Mouse (Mus musculus) heart, embryonic 12.5 days (tissue): ENCODE data around the gene Fam171a2. TPM values are rescaled to one million over a fixed set of nuclear protein-coding genes. Genes with fewer than 3 reads are reported as not detected.
"Not testable (repeated sequence)": the region's sequence is repeated elsewhere in the genome, so short reads cannot be mapped to it uniquely, and the experiment has no call there.

Source experiments
- ATAC-seq: fragments of 200-750 bp; cut with Nextera tagmentation; 2 replicates; pipeline ENCODE4 v1.8.0; 2017; ENCODE audit warnings: moderate TSS enrichment, moderate library complexity; ENCODE audit not compliant: insufficient number of reproducible peaks, low FRiP score
- H3K27ac ChIP-seq: fragments of 300-500 bp; sonication (generic); 2 replicates; pipeline ENCODE4 v1.5.1; 2016; ENCODE audit warnings: mild to moderate bottlenecking, moderate library complexity; ENCODE audit not compliant: poor library complexity, severe bottlenecking
- H3K27me3 ChIP-seq: fragments of 300-500 bp; sonication (generic); replicated peaks from 2 replicates; pipeline ENCODE4 v1.6.1; 2016; ENCODE audit warnings: mild to moderate bottlenecking, moderate library complexity
- H3K36me3 ChIP-seq: fragments of 300-500 bp; sonication (generic); 2 replicates; pipeline ENCODE4 v1.6.1; 2016; ENCODE audit warnings: mild to moderate bottlenecking, moderate library complexity
- H3K4me1 ChIP-seq: fragments of 300-500 bp; sonication (generic); replicated peaks from 2 replicates; pipeline ENCODE4 v1.6.1; 2016; ENCODE audit warnings: mild to moderate bottlenecking
- H3K4me2 ChIP-seq: fragments of 300-500 bp; sonication (generic); 2 replicates; pipeline ENCODE4 v1.6.1; 2016; ENCODE audit warnings: mild to moderate bottlenecking, moderate library complexity
- H3K4me3 ChIP-seq: fragments of 300-500 bp; sonication (generic); 2 replicates; pipeline ENCODE4 v1.5.1; 2016; ENCODE audit warnings: mild to moderate bottlenecking
- H3K9ac ChIP-seq: fragments of 300-500 bp; sonication (generic); 2 replicates; pipeline ENCODE4 v1.6.1; 2016; ENCODE audit warnings: mild to moderate bottlenecking, moderate library complexity
- H3K9me3 ChIP-seq: fragments of 300-500 bp; sonication (generic); replicated peaks from 2 replicates; pipeline ENCODE4 v1.6.1; 2016; ENCODE audit warnings: mild to moderate bottlenecking, moderate library complexity
- WGBS: fragments of 180-500 bp; shearing (Covaris S2); methylation state at CpG from one replicate; pipeline ENCODE4 v1.1.7; 2016; 5-methylcytosine and 5-hydroxymethylcytosine counted together
- polyA plus RNA-seq: library from polyadenylated mRNA; unstranded; fragments of >200 nt; fragmentation: Nextera tagmentation; extraction: Ambion mirVana; gene quantifications from 2 replicates; pipeline ENCODE4 v1.2.1, GENCODE M21; 2016

Fam171a2 gene
- polyA plus RNA-seq, 1 experiment from 2014 or later: 4.5 TPM

DNA sequence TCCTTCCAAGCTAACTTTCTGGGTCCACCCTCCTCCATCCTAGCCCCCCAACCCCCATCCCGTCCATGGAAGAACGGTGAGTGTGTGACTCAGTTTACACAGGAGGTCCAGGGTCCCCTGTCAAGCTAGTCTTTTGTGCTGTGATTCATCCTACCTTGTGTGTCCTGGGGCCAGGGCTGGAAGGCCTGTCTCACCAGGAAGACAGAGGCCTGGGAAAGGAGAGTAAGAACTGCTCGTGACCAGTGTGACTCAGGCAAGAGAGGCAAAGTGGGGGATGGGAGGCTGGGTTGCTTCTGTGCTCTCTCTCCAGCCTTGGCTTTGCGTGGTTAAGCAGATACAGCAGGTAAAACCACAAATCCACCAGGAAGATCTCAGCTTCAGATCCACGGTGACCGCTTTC is 22.8 kb downstream of the Fam171a2 start:
- no peak overlapping the region for H3K27ac ChIP-seq
- ATAC-seq: no peak
- 71% methylated on average over 6 of the region's 6 CpGs for WGBS
- no peaks in the 10 kb centered on the region for H3K36me3 ChIP-seq
- H3K27me3 ChIP-seq: no peaks in the 10 kb centered on the region
- peaks cover 5% of the 10 kb centered on the region for H3K4me1 ChIP-seq
- no peaks in the 10 kb centered on the region for H3K9me3 ChIP-seq
- H3K4me3 ChIP-seq: no peak overlapping the region
- no peak overlapping the region for H3K4me2 ChIP-seq
- H3K9ac ChIP-seq: no peak overlapping the region

DNA sequence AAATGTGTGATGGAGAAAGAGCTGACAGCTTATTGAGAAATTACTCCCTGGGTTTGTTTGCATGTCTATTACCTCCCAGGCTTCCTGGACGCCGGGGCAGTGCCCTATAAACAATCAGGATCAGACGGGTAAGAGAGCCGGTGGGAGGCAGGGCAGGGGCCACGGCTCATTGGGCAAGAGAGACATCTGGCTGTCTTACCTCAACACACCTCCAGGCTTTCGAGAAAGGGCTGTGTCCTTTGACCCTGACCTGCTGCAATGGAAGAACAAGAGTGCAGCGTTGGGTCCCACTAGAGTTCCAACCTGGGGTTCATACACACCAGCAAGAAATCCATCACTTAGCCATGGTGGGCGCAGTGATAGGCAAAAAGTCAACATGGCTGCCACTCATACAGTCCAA is 25.9 kb downstream of the Fam171a2 start:
- H3K9me3 ChIP-seq: no peaks in the 10 kb centered on the region
- H3K27ac ChIP-seq: no peak overlapping the region
- no peak overlapping the region for H3K4me2 ChIP-seq
- ATAC-seq: no peak
- H3K4me3 ChIP-seq: no peak overlapping the region
- 68% methylated on average over 8 of the region's 8 CpGs for WGBS
- H3K9ac ChIP-seq: no peak overlapping the region
- H3K27me3 ChIP-seq: no peaks in the 10 kb centered on the region
- H3K4me1 ChIP-seq: no peaks in the 10 kb centered on the region
- no peaks in the 10 kb centered on the region for H3K36me3 ChIP-seq

DNA sequence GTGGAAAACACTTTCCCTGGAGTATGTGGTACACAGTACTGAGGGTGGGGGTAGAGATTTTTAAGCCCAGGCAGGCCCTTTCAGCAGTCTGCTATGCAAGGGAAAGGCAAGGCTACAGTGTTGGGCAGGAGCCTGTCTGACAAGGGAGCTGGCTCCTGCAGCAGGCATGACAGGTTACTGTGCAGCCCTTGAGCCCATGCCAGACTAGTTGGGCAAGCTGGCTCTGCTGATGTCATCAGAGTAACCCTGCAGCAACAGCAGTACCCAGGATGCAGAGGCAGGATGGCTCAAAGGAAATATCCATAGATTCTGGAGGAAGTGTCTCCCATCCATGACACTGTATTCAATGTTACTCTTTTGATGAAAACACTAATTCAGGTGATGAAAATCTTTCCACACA is 28.6 kb downstream of the Fam171a2 start:
- no peak for ATAC-seq
- Histone ChIP-seq H3K9me3 (no peaks in the 10 kb centered on the region), H3K9ac (no peak overlapping the region), H3K4me3 (no peak overlapping the region), H3K4me1 (no peaks in the 10 kb centered on the region), H3K36me3 (no peaks in the 10 kb centered on the region), H3K4me2 (no peak overlapping the region), H3K27me3 (no peaks in the 10 kb centered on the region), H3K27ac (no peak overlapping the region)

DNA sequence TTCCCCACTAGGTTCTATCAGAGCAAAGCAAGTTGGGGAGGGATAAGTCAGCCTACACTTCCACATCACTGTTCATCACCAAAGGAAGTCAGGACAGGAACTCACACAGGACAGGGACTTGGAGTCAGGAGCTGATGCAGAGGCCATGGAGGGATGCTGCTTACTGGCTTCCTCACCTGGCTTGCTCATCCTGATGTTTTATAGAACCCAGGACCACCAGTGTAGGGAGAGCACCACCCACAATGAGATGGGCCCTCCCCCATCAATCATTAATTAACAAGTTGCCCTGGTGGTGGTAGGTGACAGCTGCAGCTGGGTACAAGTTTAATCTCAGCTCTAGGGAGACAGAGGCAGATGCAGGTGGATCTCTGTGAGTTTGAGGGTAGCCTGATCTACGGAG is 30.3 kb downstream of the Fam171a2 start:
- no peaks in the 10 kb centered on the region for H3K9me3 ChIP-seq
- H3K9ac ChIP-seq: no peak overlapping the region
- no peak overlapping the region for H3K27ac ChIP-seq
- H3K4me2 ChIP-seq: no peak overlapping the region
- ATAC-seq: no peak
- no peaks in the 10 kb centered on the region for H3K36me3 ChIP-seq
- WGBS: 70% methylated on average over 1 of the region's 1 CpGs
- no peak overlapping the region for H3K4me3 ChIP-seq
- H3K27me3 ChIP-seq: no peaks in the 10 kb centered on the region
- H3K4me1 ChIP-seq: no peaks in the 10 kb centered on the region

DNA sequence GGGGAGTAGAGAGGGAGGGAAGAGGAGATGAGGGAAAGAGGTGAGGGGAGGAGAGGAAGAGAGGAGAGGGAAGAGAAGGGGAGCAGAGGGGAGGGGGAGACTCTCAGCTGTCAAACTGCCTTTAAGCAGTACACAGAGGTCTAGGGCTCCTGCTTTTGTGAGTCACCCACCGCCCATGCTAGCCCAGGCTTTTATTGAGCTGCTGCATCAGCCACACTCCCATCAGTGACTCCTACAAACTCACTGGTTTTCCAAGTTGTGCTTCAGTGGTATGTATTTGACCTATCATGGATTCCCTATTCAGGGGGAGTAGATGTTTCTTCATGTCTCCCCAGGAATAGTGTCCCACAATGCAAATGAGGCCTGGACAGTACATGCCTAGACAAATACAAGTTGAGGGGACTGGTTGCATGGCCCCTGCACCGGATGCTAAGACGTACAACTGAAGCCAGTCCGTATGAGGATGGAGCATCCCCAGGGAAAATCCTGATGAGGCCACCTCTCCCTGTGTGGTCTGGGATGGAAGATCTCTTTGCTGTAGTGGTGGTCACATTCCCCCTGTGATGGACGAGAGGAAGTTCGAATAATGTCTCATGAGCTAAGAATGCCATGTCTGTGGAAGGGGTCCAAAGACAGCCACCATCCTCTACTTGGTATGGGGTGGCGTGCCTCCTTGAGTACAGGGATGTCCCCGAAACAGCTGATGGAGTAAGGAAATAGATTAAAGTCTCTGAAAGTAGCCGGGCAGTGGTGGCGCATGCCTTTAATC is 32.3 kb downstream of the Fam171a2 start:
- Histone ChIP-seq H3K36me3 (no peaks in the 10 kb centered on the region), H3K27me3 (no peaks in the 10 kb centered on the region), H3K4me1 (peaks cover 8% of the 10 kb centered on the region; the same call in 1 of the 2 replicates), H3K9ac (no peak overlapping the region), H3K4me3 (no peak overlapping the region), H3K4me2 (no peak overlapping the region), H3K27ac (no peak overlapping the region), H3K9me3 (no peaks in the 10 kb centered on the region)
- no peak for ATAC-seq
- WGBS: 72% methylated on average over 10 of the region's 10 CpGs

DNA sequence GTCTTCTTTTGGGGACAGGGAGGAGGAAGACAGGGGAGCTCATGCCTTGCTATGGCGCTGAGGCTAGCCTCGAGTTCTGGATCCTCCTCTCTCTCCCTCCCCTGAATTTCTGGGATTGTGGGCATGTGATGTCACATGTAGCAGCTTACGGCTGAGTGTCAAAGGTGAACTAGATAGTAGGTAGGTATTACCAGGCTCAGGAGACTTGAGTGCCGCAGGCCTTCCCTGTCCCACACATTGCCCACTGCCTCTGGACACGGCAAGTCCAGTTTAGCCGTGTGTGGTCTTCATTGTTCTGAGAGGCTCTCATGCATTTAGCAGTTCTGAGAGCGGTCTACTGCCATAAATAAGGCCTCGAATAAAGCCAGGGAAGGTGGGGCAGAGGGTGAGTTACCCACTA is 34.4 kb downstream of the Fam171a2 start:
- Histone ChIP-seq H3K4me3 (no peak overlapping the region), H3K4me2 (no peak overlapping the region), H3K4me1 (peaks cover 15% of the 10 kb centered on the region), H3K9me3 (no peaks in the 10 kb centered on the region), H3K27me3 (no peaks in the 10 kb centered on the region), H3K27ac (no peak overlapping the region), H3K36me3 (no peaks in the 10 kb centered on the region), H3K9ac (no peak overlapping the region; the same call in 1 of the 2 replicates)
- 71% methylated on average over 8 of the region's 8 CpGs for WGBS
- no peak for ATAC-seq

DNA sequence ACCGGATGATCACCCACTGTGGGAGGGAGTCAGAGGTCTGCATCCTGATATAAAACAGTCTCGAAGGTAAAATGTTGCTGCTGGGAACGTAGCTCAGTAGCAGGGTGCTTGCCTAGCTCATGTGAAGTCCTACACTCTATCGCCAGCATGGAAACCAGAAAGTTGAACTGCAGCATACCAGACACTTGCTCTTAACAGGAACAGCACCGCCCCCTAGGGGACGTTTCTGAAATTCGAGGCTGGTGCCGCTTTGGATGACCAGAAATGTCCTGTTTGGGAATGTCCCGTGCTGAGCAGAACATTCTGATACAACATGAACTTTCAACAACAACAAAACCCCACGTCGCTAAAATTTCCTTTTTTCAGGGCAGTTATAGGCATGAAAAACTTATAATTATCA is 35.8 kb downstream of the Fam171a2 start:
- 8% methylated on average over 11 of the region's 11 CpGs for WGBS
- no peak for ATAC-seq
- no peak overlapping the region for H3K27ac ChIP-seq
- H3K9ac ChIP-seq: no peak overlapping the region
- 0 out of 2 replicates have a peak overlapping the region, but pooled peaks have one; percentile 18 for H3K4me2 ChIP-seq
- no peaks in the 10 kb centered on the region for H3K9me3 ChIP-seq
- peaks cover 15% of the 10 kb centered on the region for H3K4me1 ChIP-seq
- no peaks in the 10 kb centered on the region for H3K27me3 ChIP-seq
- no peaks in the 10 kb centered on the region for H3K36me3 ChIP-seq
- no peak overlapping the region for H3K4me3 ChIP-seq

DNA sequence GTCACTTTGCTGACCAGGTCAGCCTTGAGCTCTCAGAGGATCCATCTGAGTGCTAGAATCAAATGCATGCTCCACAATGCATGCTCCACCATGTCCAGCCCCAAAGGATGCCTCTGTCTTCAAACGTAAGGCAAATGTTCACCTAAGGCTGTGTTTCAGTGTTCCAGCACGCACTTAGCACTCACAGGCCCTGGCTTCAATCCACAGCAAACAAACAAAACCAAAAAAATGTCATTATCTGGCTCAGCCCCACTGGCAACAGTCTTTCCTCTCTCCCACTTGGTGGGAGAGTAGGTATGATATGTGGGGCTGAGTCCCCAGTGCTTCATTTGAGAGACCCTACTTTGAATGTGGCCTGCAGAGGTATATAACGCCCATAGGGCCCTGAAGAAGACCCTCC is 36.4 kb downstream of the Fam171a2 start:
- peaks cover 20% of the 10 kb centered on the region for H3K4me1 ChIP-seq
- ATAC-seq: no peak
- no peaks in the 10 kb centered on the region for H3K9me3 ChIP-seq
- H3K36me3 ChIP-seq: no peaks in the 10 kb centered on the region
- no peak overlapping the region for H3K4me3 ChIP-seq
- H3K27me3 ChIP-seq: no peaks in the 10 kb centered on the region
- no peak overlapping the region for H3K27ac ChIP-seq
- 76% methylated on average over 3 of the region's 3 CpGs for WGBS
- no peak overlapping the region for H3K4me2 ChIP-seq
- no peak overlapping the region for H3K9ac ChIP-seq

DNA sequence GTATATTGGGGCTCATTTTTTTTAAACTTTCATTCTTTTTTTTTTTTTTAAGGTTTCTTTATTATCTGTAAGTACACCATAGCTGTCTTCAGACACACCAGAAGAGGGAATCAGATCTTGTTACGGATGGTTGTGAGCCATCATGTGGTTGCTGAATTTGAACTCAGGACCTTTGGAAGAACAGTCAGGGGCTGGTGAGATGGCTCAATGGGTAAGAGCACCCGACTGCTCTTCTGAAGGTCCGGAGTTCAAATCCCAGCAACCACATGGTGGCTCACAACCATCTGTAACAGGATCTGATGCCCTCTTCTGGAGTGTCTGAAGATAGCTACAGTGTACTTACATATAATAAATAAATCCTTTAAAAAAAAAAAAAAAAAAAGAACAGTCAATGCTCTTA is 37.1 kb downstream of the Fam171a2 start:
- H3K27ac ChIP-seq, H3K27me3 ChIP-seq, H3K36me3 ChIP-seq, H3K4me2 ChIP-seq, H3K9me3 ChIP-seq, ATAC-seq, H3K9ac ChIP-seq, H3K4me3 ChIP-seq: not testable (repeated sequence)
- H3K4me1 ChIP-seq: peaks cover 28% of the 10 kb centered on the region
- WGBS: 91% methylated on average over 3 of the region's 3 CpGs

DNA sequence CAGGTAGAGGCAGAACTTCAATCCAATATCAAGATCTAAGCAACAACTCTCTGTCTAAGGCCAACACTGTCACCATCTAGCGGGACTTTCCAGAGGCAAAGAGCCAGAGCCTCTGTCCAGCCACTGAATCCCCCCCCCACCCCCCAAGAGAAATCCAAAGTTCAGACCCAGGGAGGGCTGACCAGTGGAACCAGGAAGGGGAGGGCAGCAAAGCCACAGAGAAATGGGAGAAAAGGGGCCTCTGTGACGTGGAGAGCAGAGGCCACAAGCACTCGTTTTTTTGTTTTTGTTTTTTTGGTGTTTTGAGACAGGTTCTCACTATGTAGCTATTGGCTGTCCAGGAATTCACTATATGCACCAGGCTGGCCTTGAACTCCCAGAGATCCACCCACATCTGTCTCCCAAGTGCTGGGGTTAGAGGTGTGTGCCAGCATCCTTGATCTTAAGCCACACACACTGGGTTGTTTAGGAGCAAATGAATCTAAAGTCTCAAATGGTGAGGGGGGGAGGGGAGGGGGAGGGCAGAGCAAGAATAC is 37.6 kb downstream of the Fam171a2 start:
- no peak for ATAC-seq
- no peak overlapping the region for H3K4me2 ChIP-seq
- WGBS: 76% methylated on average over 3 of the region's 3 CpGs

DNA sequence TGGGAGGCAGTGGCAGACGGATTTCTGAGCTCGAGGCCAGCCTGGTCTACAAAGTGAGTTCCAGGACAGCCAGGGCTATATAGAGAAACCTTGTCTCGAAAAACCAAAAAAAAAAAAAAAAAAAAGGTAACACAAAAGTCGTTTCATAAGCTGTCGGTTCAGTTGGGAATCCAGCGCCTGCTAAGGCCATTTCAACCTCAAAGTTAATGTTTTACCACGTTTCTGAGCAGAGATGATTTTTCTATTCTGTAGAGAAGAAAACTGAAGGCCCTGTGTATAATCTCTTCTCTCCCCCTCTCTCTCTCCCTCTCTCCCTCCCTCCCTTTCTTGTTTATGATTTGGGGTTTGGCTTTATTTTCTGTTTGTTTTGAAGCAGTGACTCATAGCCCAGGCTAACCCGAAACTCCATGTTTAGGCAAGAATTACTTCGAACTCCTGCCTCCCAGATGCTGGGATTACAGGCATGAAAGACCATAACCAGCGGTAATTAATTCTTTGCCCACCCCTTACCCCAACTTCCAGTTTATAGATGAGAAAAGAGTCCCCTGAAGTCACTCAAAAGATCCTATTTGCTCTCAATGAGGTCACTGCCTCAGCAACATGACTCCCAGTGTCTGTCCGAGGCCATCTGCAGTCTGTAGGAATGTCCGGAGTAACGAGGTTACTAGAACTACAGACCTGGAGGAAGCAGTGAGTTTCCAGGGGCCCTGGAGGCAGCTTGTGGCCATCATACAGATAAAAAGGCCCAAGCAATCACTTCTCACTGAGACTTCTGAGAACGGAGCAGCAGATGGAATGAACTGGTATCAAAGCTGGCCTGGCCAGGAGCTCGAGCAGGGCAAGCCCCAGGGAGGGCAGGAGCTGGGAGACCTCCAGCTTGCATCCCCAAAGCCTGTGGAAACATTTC is 38.3 kb downstream of the Fam171a2 start:
- peaks cover 34% of the 10 kb centered on the region for H3K4me1 ChIP-seq
- H3K9me3 ChIP-seq: no peaks in the 10 kb centered on the region
- no peak for ATAC-seq
- H3K9ac ChIP-seq: peak overlapping the region; percentile 62
- H3K4me2 ChIP-seq: peak overlapping the region; percentile 84
- peak overlapping the region; percentile 98 for H3K27ac ChIP-seq
- peaks cover 15% of the 10 kb centered on the region for H3K36me3 ChIP-seq
- 31% methylated on average over 15 of the region's 15 CpGs for WGBS
- peak overlapping the region; percentile 81 for H3K4me3 ChIP-seq
- H3K27me3 ChIP-seq: no peaks in the 10 kb centered on the region

More for the DNA sequence above, 37.6 kb downstream of the Fam171a2 start:
- Histone ChIP-seq H3K36me3 (peaks cover 8% of the 10 kb centered on the region), H3K27me3 (no peaks in the 10 kb centered on the region), H3K9me3 (no peaks in the 10 kb centered on the region), H3K9ac (0 out of 2 replicates have a peak overlapping the region, but pooled peaks have one; percentile 42), H3K4me3 (no peak overlapping the region), H3K4me1 (peaks cover 32% of the 10 kb centered on the region), H3K27ac (0 out of 2 replicates have a peak overlapping the region, but pooled peaks have one; percentile 98)
